Comparison of ENCODE assay signal across 11 mouse cellular contexts in genomic region chr5:123556451-123556850, GRCm38 (mm10). TPM values are rescaled to one million over a fixed set of nuclear protein-coding genes. Genes with fewer than 3 reads are reported as not detected.
A peak's percentile ranks its signal among the peaks of the same experiment; 100 is the strongest.
DNase-seq lines count a peak whose midpoint lies in the region; ATAC-seq and TF ChIP-seq lines count a peak whose summit lies in the region.
"Had no signal": no experiment of that assay in that cellular context is flagged by ENCODE, and none has a peak within 500 bp of the region (broad histone marks: within the 10 kb centered on the region; RNA-seq: fewer than 3 reads in every experiment).

No protein-coding gene starts in this region.

- TF ChIP-seq CTCF in cerebellum, adult 2 months (IDR thresholded peaks at IDR 0.05; ENCODE audit: borderline replicate concordance, insufficient read depth, low read depth, low read length), result no peak
- no peak for TF ChIP-seq CTCF in forebrain, postnatal 0 days (IDR thresholded peaks at IDR 0.05; ENCODE audit: low read depth)

- TF ChIP-seq POLR2A in cerebellum, adult 2 months (IDR thresholded peaks at IDR 0.05; ENCODE audit: borderline replicate concordance, insufficient read depth, low read length), result no peak

- H3K27ac ChIP-seq in kidney, embryonic 16.5 days (ENCODE audit: low read length), result no peak overlapping the region
- no peak overlapping the region for H3K27ac ChIP-seq in cerebellum, adult 2 months (ENCODE audit: insufficient read depth, low read length)
- H3K27ac ChIP-seq in embryonic facial prominence, embryonic 10.5 days (replicated peaks), result no peak overlapping the region
- no peak overlapping the region for H3K27ac ChIP-seq in forebrain, postnatal 0 days (ENCODE audit: low read depth, low read length)
- H3K27ac ChIP-seq: limb, embryonic 10.5 days had no signal

- no peak overlapping the region for H3K9ac ChIP-seq in kidney, embryonic 16.5 days (replicated peaks; ENCODE audit: low read length)
- no peak overlapping the region for H3K9ac ChIP-seq in forebrain, postnatal 0 days

- no peak overlapping the region for H3K4me2 ChIP-seq in kidney, embryonic 16.5 days (replicated peaks; ENCODE audit: low read depth, low read length)
- H3K4me2 ChIP-seq in forebrain, postnatal 0 days (ENCODE audit: low read depth), result no peak overlapping the region

- H3K4me3 ChIP-seq in kidney, embryonic 16.5 days (ENCODE audit: low read length), result no peak overlapping the region
- H3K4me3 ChIP-seq in cerebellum, adult 2 months (replicated peaks; ENCODE audit: insufficient read depth, low read depth, low read length), result no peak overlapping the region
- H3K4me3 ChIP-seq in embryonic facial prominence, embryonic 10.5 days, result no peak overlapping the region
- H3K4me3 ChIP-seq in forebrain, postnatal 0 days (ENCODE audit: low read depth, low read length), result no peak overlapping the region
- H3K4me3 ChIP-seq: limb, embryonic 10.5 days; myocyte had no signal

- H3K27me3 ChIP-seq in kidney, embryonic 16.5 days (ENCODE audit: insufficient read depth, low read length), result no peaks in the 10 kb centered on the region
- no peaks in the 10 kb centered on the region for H3K27me3 ChIP-seq in cerebellum, adult 2 months (ENCODE audit: control insufficient read depth, insufficient read depth, low read length)
- H3K27me3 ChIP-seq in embryonic facial prominence, embryonic 10.5 days (replicated peaks; ENCODE audit: low read depth, poor library complexity, severe bottlenecking), result no peaks in the 10 kb centered on the region
- no peaks in the 10 kb centered on the region for H3K27me3 ChIP-seq in forebrain, postnatal 0 days (ENCODE audit: insufficient read depth, low read length)

- ATAC-seq in kidney, embryonic 16.5 days (ENCODE audit: low FRiP score, low TSS enrichment), result no peak
- ATAC-seq in megakaryocyte-erythroid progenitor cell, adult 5-6 weeks (replicated peaks; ENCODE audit: low FRiP score, low TSS enrichment, poor library complexity, severe bottlenecking), result no peak
- no peak for ATAC-seq in forebrain, postnatal 0 days

- H3K4me1 ChIP-seq in kidney, embryonic 16.5 days (ENCODE audit: insufficient read depth, low read length), result no peaks in the 10 kb centered on the region
- H3K4me1 ChIP-seq in cerebellum, adult 2 months (ENCODE audit: control insufficient read depth, insufficient read depth, low read length), result no peaks in the 10 kb centered on the region
- no peaks in the 10 kb centered on the region for H3K4me1 ChIP-seq in embryonic facial prominence, embryonic 10.5 days
- H3K4me1 ChIP-seq in forebrain, postnatal 0 days (ENCODE audit: insufficient read depth), result no peaks in the 10 kb centered on the region
- H3K4me1 ChIP-seq: limb, embryonic 10.5 days had no signal

- peaks cover 37% of the 10 kb centered on the region for H3K36me3 ChIP-seq in kidney, embryonic 16.5 days (ENCODE audit: insufficient read depth, low read length)
- peaks cover 70% of the 10 kb centered on the region for H3K36me3 ChIP-seq in embryonic facial prominence, embryonic 10.5 days (replicated peaks)
- peaks cover 52% of the 10 kb centered on the region for H3K36me3 ChIP-seq in forebrain, postnatal 0 days (ENCODE audit: insufficient read depth)

- H3K9me3 ChIP-seq in kidney, embryonic 16.5 days (ENCODE audit: low read length), result no peaks in the 10 kb centered on the region
- no peaks in the 10 kb centered on the region for H3K9me3 ChIP-seq in embryonic facial prominence, embryonic 10.5 days
- no peaks in the 10 kb centered on the region for H3K9me3 ChIP-seq in forebrain, postnatal 0 days (ENCODE audit: low read length)
- H3K9me3 ChIP-seq: limb, embryonic 10.5 days had no signal

- peak; percentile 74 for DNase-seq in kidney, adult 11 months
- peak; percentile 70 for DNase-seq in adrenal gland, adult 2 months
- peak; percentile 79 to 83 for DNase-seq in cerebellum, adult 2 months
- DNase-seq in kidney, postnatal 10 days, result peak; percentile 72
- DNase-seq in embryonic facial prominence, embryonic 10.5 days (ENCODE audit: low spot score), result no peak
- no peak for DNase-seq in forebrain, postnatal 0 days

- WGBS in kidney, embryonic 16.5 days, result 81% methylated on average over 2 of the region's 2 CpGs
- WGBS in cerebellum, adult 2 months, result 10% methylated on average over 2 of the region's 2 CpGs
- WGBS in embryonic facial prominence, embryonic 10.5 days, result 71% methylated on average over 2 of the region's 2 CpGs
- 65% methylated on average over 2 of the region's 2 CpGs for WGBS in forebrain, postnatal 0 days

RNA-seq across cellular contexts. Expression of gene Vps33a, which starts 16.4 kb away (rescaled TPM):
- 30.2 and 33.1 TPM in 2 replicates for polyA plus RNA-seq in kidney, embryonic 16.5 days (2015; fragmentation: Nextera tagmentation; extraction: Ambion mirVana)
- 10 to 100 TPM; 37.9 to 50.1 TPM for total RNA-seq in adrenal gland, adult 2 months (2021)
- polyA plus RNA-seq in adrenal gland, adult 2 months (2012; rRNA removed), result 10.7 and 12.5 TPM in 2 replicates
- 49.7 and 54.1 TPM in 2 replicates for polyA plus RNA-seq in cerebellum, adult 2 months (2012; rRNA removed)
- polyA plus RNA-seq in embryonic facial prominence, embryonic 10.5 days (2016; fragmentation: Nextera tagmentation; extraction: Ambion mirVana), result 28.1 and 32.0 TPM in 2 replicates
- 30.6 and 35.7 TPM in 2 replicates for total RNA-seq in megakaryocyte-erythroid progenitor cell, adult 5-6 weeks (2014; fragmentation: Nextera tagmentation)
- 20.8 and 31.6 TPM in 2 replicates for total RNA-seq in megakaryocyte-erythroid progenitor cell, adult 5-6 weeks (2017)
- 53.6 and 63.1 TPM in 2 replicates for total RNA-seq in forebrain, postnatal 0 days (2014; rRNA removed)
- 34.2 and 43.2 TPM in 2 replicates for polyA plus RNA-seq in forebrain, postnatal 0 days (2015; fragmentation: Nextera tagmentation; extraction: Ambion mirVana)

RNA-seq across cellular contexts. Expression of gene Gm49027, which starts 31.2 kb away (rescaled TPM):
- polyA plus RNA-seq in kidney, embryonic 16.5 days (2015; fragmentation: Nextera tagmentation; extraction: Ambion mirVana), result 0.61 and 1.3 TPM in 2 replicates
- total RNA-seq in adrenal gland, adult 2 months (2021), result 10 to 100 TPM in 1 of 2 experiments, 1 to 10 TPM in 1; 4.5 to 10.2 TPM
- 43.0 and 69.6 TPM in 2 replicates for polyA plus RNA-seq in adrenal gland, adult 2 months (2012; rRNA removed)
- polyA plus RNA-seq in cerebellum, adult 2 months (2012; rRNA removed), result 5.6 and 6.2 TPM in 2 replicates
- polyA plus RNA-seq in embryonic facial prominence, embryonic 10.5 days (2016; fragmentation: Nextera tagmentation; extraction: Ambion mirVana), result 0.24 and 0.35 TPM in 2 replicates
- total RNA-seq in megakaryocyte-erythroid progenitor cell, adult 5-6 weeks (2014; fragmentation: Nextera tagmentation), result 4.2 TPM in 1 of 2 replicates, not detected in the other
- total RNA-seq in megakaryocyte-erythroid progenitor cell, adult 5-6 weeks (2017), result 0.23 TPM in 1 of 2 replicates, not detected in the other
- total RNA-seq in forebrain, postnatal 0 days (2014; rRNA removed), result 0.69 and 3.7 TPM in 2 replicates
- 4.1 and 4.4 TPM in 2 replicates for polyA plus RNA-seq in forebrain, postnatal 0 days (2015; fragmentation: Nextera tagmentation; extraction: Ambion mirVana)
- total RNA-seq: common myeloid progenitor, adult 5-6 weeks had no signal
- polyA plus RNA-seq: limb, embryonic 10.5 days; myocyte had no signal

RNA-seq across cellular contexts. Expression of gene Diablo, which starts 32.5 kb away (rescaled TPM):
- polyA plus RNA-seq in kidney, embryonic 16.5 days (2015; fragmentation: Nextera tagmentation; extraction: Ambion mirVana), result 122 and 125 TPM in 2 replicates
- total RNA-seq in adrenal gland, adult 2 months (2021), result 10 to 100 TPM; 75.9 to 96.1 TPM
- polyA plus RNA-seq in adrenal gland, adult 2 months (2012; rRNA removed), result 64.6 and 87.2 TPM in 2 replicates
- 76.3 and 77.9 TPM in 2 replicates for polyA plus RNA-seq in cerebellum, adult 2 months (2012; rRNA removed)
- polyA plus RNA-seq in embryonic facial prominence, embryonic 10.5 days (2016; fragmentation: Nextera tagmentation; extraction: Ambion mirVana), result 125 and 134 TPM in 2 replicates
- 70.4 and 76.8 TPM in 2 replicates for total RNA-seq in megakaryocyte-erythroid progenitor cell, adult 5-6 weeks (2014; fragmentation: Nextera tagmentation)
- 49.8 and 71.1 TPM in 2 replicates for total RNA-seq in megakaryocyte-erythroid progenitor cell, adult 5-6 weeks (2017)
- 71.6 and 73.2 TPM in 2 replicates for total RNA-seq in forebrain, postnatal 0 days (2014; rRNA removed)
- polyA plus RNA-seq in forebrain, postnatal 0 days (2015; fragmentation: Nextera tagmentation; extraction: Ambion mirVana), result 94.3 and 97.6 TPM in 2 replicates

RNA-seq across cellular contexts. Expression of gene B3gnt4, which starts 46.2 kb away (rescaled TPM):
- 0.21 and 0.89 TPM in 2 replicates for polyA plus RNA-seq in kidney, embryonic 16.5 days (2015; fragmentation: Nextera tagmentation; extraction: Ambion mirVana)
- under 1 TPM in 1 of 2 experiments, not detected in 1; 0.93 TPM for total RNA-seq in adrenal gland, adult 2 months (2021)
- 0.18 and 0.56 TPM in 2 replicates for polyA plus RNA-seq in adrenal gland, adult 2 months (2012; rRNA removed)
- 0.90 and 1.0 TPM in 2 replicates for polyA plus RNA-seq in cerebellum, adult 2 months (2012; rRNA removed)
- polyA plus RNA-seq in embryonic facial prominence, embryonic 10.5 days (2016; fragmentation: Nextera tagmentation; extraction: Ambion mirVana), result 1.5 and 2.0 TPM in 2 replicates
- total RNA-seq in megakaryocyte-erythroid progenitor cell, adult 5-6 weeks (2014; fragmentation: Nextera tagmentation), result 0.94 TPM in 1 of 2 replicates, not detected in the other
- total RNA-seq in megakaryocyte-erythroid progenitor cell, adult 5-6 weeks (2017), result 0.30 and 0.38 TPM in 2 replicates
- 2.2 and 2.5 TPM in 2 replicates for total RNA-seq in forebrain, postnatal 0 days (2014; rRNA removed)
- 1.3 and 1.7 TPM in 2 replicates for polyA plus RNA-seq in forebrain, postnatal 0 days (2015; fragmentation: Nextera tagmentation; extraction: Ambion mirVana)

Comparison
In these comparisons a context has a peak if more than half of its experiments do, and no peak if none do; other contexts are left out.
1. DNase-seq: peak in kidney, adult 11 months (single experiment), adrenal gland, adult 2 months (single experiment), cerebellum, adult 2 months (2 of 2) and kidney, postnatal 10 days (single experiment); none in embryonic facial prominence, embryonic 10.5 days (single experiment) and forebrain, postnatal 0 days (single experiment).